Mouse (Mus musculus) small intestine, adult 10 weeks (tissue): ENCODE measurements around the gene Reg1. TPM values are rescaled to one million over a fixed set of nuclear protein-coding genes. Genes with fewer than 3 reads are reported as not detected.

Source experiments
- polyA plus RNA-seq: library from polyadenylated mRNA; stranded (reverse); fragments of 350-450 nt; fragmentation: Illumina TruSeq; extraction: RNeasy Lipid Tissue Mini Kit (QIAGEN cat#74804); gene quantifications from one replicate; pipeline ENCODE4 v1.2.3, GENCODE M21; 2014; ENCODE audit warnings: low replicate concordance

Reg1 gene
- polyA plus RNA-seq = 12,346 TPM

DNA sequence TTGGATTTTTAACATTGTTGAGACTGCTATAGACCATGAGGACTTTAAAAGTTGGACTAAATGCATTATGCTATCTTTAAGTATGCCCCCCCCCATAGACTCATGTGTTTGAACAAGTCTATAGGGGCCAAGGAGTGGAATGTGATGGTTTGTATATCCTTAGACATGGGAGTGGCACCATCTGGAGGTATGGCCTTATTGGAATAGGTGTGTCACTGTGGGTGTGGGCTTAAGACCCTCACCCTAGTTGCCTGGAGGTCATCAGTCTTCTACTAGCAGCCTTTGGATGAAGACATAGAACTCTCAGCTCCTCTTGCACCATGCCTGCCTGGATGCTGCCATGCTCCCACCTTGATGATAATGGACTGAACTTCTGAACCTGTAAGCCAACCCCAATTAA, at the start of gene Reg1:
Reg1 (plus strand) TSS at position 301 of the 400 bp plus-strand sequence.

DNA sequence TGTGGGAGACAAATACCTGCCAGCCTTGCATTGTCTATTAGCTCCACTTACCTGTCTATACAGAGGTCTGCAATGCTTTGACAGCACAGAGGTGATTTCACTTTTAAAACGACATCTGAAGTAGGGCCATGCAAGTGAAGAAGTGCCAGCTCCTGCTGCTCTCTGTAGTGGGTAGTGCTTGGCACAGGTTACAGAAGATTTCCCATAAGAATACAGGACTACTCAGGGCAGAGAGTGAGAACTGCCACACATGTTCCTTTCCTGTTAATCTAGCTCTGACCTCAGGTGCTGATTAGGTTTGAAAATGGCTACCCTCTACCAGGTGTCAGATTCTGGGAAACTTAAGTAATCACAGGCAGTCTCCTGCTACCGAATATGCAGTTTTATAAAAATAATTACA, 43.7 kb upstream of the Reg1 start, which contains the start of gene Reg3d:
Reg3d (minus strand) TSS at position 101 of the 400 bp plus-strand sequence.

DNA sequence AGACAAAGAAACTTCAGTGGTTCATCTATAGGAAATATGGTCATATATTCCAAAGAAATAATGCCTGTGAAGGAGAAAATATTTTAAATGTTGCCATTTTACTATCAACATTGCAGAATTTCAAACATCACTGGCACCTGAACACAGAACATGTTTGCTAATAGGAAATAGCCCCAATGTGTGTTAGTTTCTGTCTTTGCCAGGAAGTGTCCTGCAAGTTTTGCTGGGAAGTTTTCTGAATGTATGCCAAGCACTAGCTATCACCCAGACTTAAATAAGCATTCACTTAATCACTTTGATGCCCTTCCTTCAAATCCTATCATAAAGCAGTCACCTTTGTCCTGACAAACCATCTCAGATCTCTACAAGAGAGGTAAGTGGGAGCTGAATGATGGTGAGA, 42.1 kb upstream of the Reg1 start, which contains the start of gene Reg3a:
Reg3a (plus strand) TSS at position 301 of the 400 bp plus-strand sequence.

DNA sequence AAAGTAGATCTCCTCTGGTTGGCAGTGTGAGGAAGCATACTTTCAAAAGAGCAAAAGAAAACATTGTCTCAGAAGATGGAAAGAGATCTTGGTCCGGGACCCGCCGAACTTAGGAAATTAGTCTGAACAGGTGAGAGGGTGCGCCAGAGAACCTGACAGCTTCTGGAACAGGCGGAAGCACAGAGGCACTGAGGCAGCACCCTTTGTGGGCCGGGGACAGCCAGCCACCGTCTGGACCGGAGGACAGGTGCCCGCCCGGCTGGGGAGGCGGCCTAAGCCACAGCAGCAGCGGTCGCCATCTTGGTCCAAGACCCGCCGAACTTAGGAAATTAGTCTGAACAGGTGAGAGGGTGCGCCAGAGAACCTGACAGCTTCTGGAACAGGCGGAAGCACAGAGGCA, 27.2 kb upstream of the Reg1 start, which contains the start of gene Reg2:
Reg2 (plus strand) TSS at position 301 of the 400 bp plus-strand sequence.

DNA sequence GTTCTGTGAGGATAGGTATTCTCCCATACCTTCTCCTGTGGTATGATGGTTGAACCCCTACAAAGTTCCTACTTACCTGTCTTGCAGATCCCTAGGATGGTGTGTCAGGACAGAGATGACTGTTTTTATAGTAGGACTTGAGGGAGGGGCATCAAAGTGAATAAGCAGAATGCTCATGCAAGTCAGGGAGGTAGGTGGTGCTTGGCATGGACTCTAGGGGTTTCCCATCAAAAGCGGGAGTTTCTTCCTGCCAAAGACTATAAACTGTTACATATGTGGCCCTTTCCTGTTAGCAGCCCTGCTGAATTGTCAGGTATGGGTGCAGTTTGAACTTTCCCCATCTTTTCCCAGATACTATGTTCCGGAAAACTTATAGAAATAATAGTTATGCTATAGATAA, 46.3 kb downstream of the Reg1 start, which contains the start of gene Reg3g:
Reg3g (minus strand) TSS at position 101 of the 400 bp plus-strand sequence.

Other genes with a start within 250 kb of the Reg1 start
- 633 TPM for gene Reg3b, start 52.1 kb upstream of the Reg1 start, polyA plus RNA-seq
- 18.6 TPM for gene Reg3d, start 43.8 kb upstream of the Reg1 start, polyA plus RNA-seq
- 501 TPM for gene Reg3a, start 42.0 kb upstream of the Reg1 start, polyA plus RNA-seq
- 2.9 TPM for gene Reg2, start 27.1 kb upstream of the Reg1 start, polyA plus RNA-seq
- 352 TPM for gene Reg3g, start 46.2 kb downstream of the Reg1 start, polyA plus RNA-seq